Mouse (Mus musculus) thymus, adult 2 months (tissue): Measurements from ENCODE around the gene Hspa12a.

Experiments used
- CTCF ChIP-seq: fragments of 200-500 bp; IDR thresholded peaks from 2 replicates; pipeline ENCODE4 v1.5.1; 2012; ENCODE audit warnings: mild to moderate bottlenecking, control low read depth, low read length, moderate library complexity, borderline replicate concordance; ENCODE audit not compliant: control insufficient read depth, poor library complexity, insufficient read depth; ENCODE audit errors: extremely low read depth
- POLR2A ChIP-seq: fragments of 200-500 bp; IDR thresholded peaks from 2 replicates; pipeline ENCODE4 v1.6.1; 2012; ENCODE audit warnings: mild to moderate bottlenecking, low read length, control low read depth, moderate library complexity; ENCODE audit not compliant: control insufficient read depth, poor library complexity, insufficient read depth; ENCODE audit errors: extremely low read depth

GRCm38 (mm10) chr19:58762848-58763541, 180.5 kb downstream of the Hspa12a start:
- TF ChIP-seq CTCF, result no peak
- TF ChIP-seq POLR2A, result no peak
